Mouse (Mus musculus): Measurements from ENCODE around the gene Araf. TPM values are rescaled to one million over a fixed set of nuclear protein-coding genes. Genes with fewer than 3 reads are reported as not detected.

Araf gene
- total RNA-seq (2014; fragmentation: Nextera tagmentation): 173 and 189 TPM in 2 replicates
- total RNA-seq (2017): 44.8 and 58.4 TPM in 2 replicates
- polyA plus RNA-seq (2012): 17.8 and 56.9 TPM in 2 replicates

- 0 out of 2 replicates have a peak, but pooled peaks cover 3% of the 10 kb centered on the region for H3K4me1 ChIP-seq (ENCODE audit: insufficient read depth, low read depth, low read length)
- no peaks in the 10 kb centered on the region for H3K36me3 ChIP-seq (replicated peaks)
- H3K9me3 ChIP-seq (replicated peaks): no peaks in the 10 kb centered on the region
- ATAC-seq (ENCODE audit: extremely low read depth, insufficient number of reproducible peaks, low FRiP score, poor library complexity, severe bottlenecking): no peak
- no peak for DNase-seq (ENCODE audit: low spot score)
- no peak within 1 kb of the TSS; the same call in 1 of the 2 replicates for H3K4me3 ChIP-seq (ENCODE audit: low read depth, low read length)
- TF ChIP-seq GATA2 (IDR thresholded peaks at IDR 0.05; ENCODE audit: borderline replicate concordance, low read depth, low read length) (no peak), CTCF (IDR thresholded peaks at IDR 0.05; ENCODE audit: low read depth, low read length) (no peak), TAL1 (conservative IDR thresholded peaks at IDR 0.05; ENCODE audit: low read depth, low read length) (no peak), POLR2AphosphoS5 (IDR thresholded peaks at IDR 0.05; ENCODE audit: insufficient replicate concordance, low read depth, low read length) (no peak), GATA1 (IDR thresholded peaks at IDR 0.05; ENCODE audit: borderline replicate concordance, low read length) (no peak)
- no peaks in the 10 kb centered on the region for H3K27me3 ChIP-seq (ENCODE audit: insufficient read depth, low read length)
These were observed at the start of gene Araf for GRCm38 (mm10) chrX:20797681-20798080. Araf (plus strand) TSS chrX:20797814.

- no peak for DNase-seq (ENCODE audit: low spot score)
- H3K9me3 ChIP-seq (replicated peaks): no peaks in the 10 kb centered on the region
- no peak for ATAC-seq (ENCODE audit: extremely low read depth, insufficient number of reproducible peaks, low FRiP score, poor library complexity, severe bottlenecking)
These were observed 48.8 kb upstream of the Araf start for GRCm38 (mm10) chrX:20748829-20749228.

GRCm38 (mm10) chrX:20761201-20761600 is 36.4 kb upstream of the Araf start:
- Histone ChIP-seq H3K4me3 (ENCODE audit: low read depth, low read length) (no peak overlapping the region), H3K27me3 (ENCODE audit: insufficient read depth, low read length) (no peaks in the 10 kb centered on the region), H3K9me3 (replicated peaks) (no peaks in the 10 kb centered on the region), H3K36me3 (replicated peaks) (no peaks in the 10 kb centered on the region), H3K4me1 (ENCODE audit: insufficient read depth, low read depth, low read length) (no peaks in the 10 kb centered on the region)
- no peak for TF ChIP-seq TAL1 (conservative IDR thresholded peaks at IDR 0.05; ENCODE audit: low read depth, low read length)
- TF ChIP-seq GATA2 (IDR thresholded peaks at IDR 0.05; ENCODE audit: borderline replicate concordance, low read depth, low read length): no peak
- TF ChIP-seq POLR2AphosphoS5 (IDR thresholded peaks at IDR 0.05; ENCODE audit: insufficient replicate concordance, low read depth, low read length): no peak
- TF ChIP-seq GATA1 (IDR thresholded peaks at IDR 0.05; ENCODE audit: borderline replicate concordance, low read length): no peak
- TF ChIP-seq CTCF (IDR thresholded peaks at IDR 0.05; ENCODE audit: low read depth, low read length): no peak
- ATAC-seq (ENCODE audit: extremely low read depth, insufficient number of reproducible peaks, low FRiP score, poor library complexity, severe bottlenecking) (no peak), DNase-seq (ENCODE audit: low spot score) (no peak)

More at GRCm38 (mm10) chrX:20748829-20749228, 48.8 kb upstream of the Araf start:
- TF ChIP-seq GATA2 (IDR thresholded peaks at IDR 0.05; ENCODE audit: borderline replicate concordance, low read depth, low read length) (no peak), POLR2AphosphoS5 (IDR thresholded peaks at IDR 0.05; ENCODE audit: insufficient replicate concordance, low read depth, low read length) (no peak), CTCF (IDR thresholded peaks at IDR 0.05; ENCODE audit: low read depth, low read length) (no peak), GATA1 (IDR thresholded peaks at IDR 0.05; ENCODE audit: borderline replicate concordance, low read length) (no peak), TAL1 (conservative IDR thresholded peaks at IDR 0.05; ENCODE audit: low read depth, low read length) (no peak)
- Histone ChIP-seq H3K4me3 (ENCODE audit: low read depth, low read length) (no peak overlapping the region), H3K36me3 (replicated peaks) (no peaks in the 10 kb centered on the region), H3K27me3 (ENCODE audit: insufficient read depth, low read length) (peaks cover 5% of the 10 kb centered on the region; the same call in 1 of the 2 replicates), H3K4me1 (ENCODE audit: insufficient read depth, low read depth, low read length) (no peaks in the 10 kb centered on the region)

GRCm38 (mm10) chrX:20770697-20771381 is 26.8 kb upstream of the Araf start:
- H3K36me3 ChIP-seq (replicated peaks): no peaks in the 10 kb centered on the region
- peaks cover 13% of the 10 kb centered on the region; the same call in 1 of the 2 replicates for H3K4me1 ChIP-seq (ENCODE audit: insufficient read depth, low read depth, low read length)
- peak; percentile 5 for DNase-seq (ENCODE audit: low spot score)
- no peaks in the 10 kb centered on the region for H3K9me3 ChIP-seq (replicated peaks)
- no peak overlapping the region for H3K4me3 ChIP-seq (ENCODE audit: low read depth, low read length)
- no peak; the same call in 1 of the 2 replicates for ATAC-seq (ENCODE audit: extremely low read depth, insufficient number of reproducible peaks, low FRiP score, poor library complexity, severe bottlenecking)
- no peak for TF ChIP-seq GATA1 (IDR thresholded peaks at IDR 0.05; ENCODE audit: borderline replicate concordance, low read length)
- peak; percentile 74 for TF ChIP-seq CTCF (IDR thresholded peaks at IDR 0.05; ENCODE audit: low read depth, low read length)
- H3K27me3 ChIP-seq (ENCODE audit: insufficient read depth, low read length): no peaks in the 10 kb centered on the region

GRCm38 (mm10) chrX:20771666-20772065 is 25.9 kb upstream of the Araf start:
- TF ChIP-seq POLR2AphosphoS5 (IDR thresholded peaks at IDR 0.05; ENCODE audit: insufficient replicate concordance, low read depth, low read length): no peak
- TF ChIP-seq CTCF (IDR thresholded peaks at IDR 0.05; ENCODE audit: low read depth, low read length): no peak
- no peak for TF ChIP-seq TAL1 (conservative IDR thresholded peaks at IDR 0.05; ENCODE audit: low read depth, low read length)
- TF ChIP-seq GATA2 (IDR thresholded peaks at IDR 0.05; ENCODE audit: borderline replicate concordance, low read depth, low read length): no peak
- TF ChIP-seq GATA1 (IDR thresholded peaks at IDR 0.05; ENCODE audit: borderline replicate concordance, low read length): no peak
- Histone ChIP-seq H3K36me3 (replicated peaks) (no peaks in the 10 kb centered on the region), H3K4me1 (ENCODE audit: insufficient read depth, low read depth, low read length) (peaks cover 13% of the 10 kb centered on the region; the same call in 1 of the 2 replicates), H3K4me3 (ENCODE audit: low read depth, low read length) (no peak overlapping the region), H3K27me3 (ENCODE audit: insufficient read depth, low read length) (no peaks in the 10 kb centered on the region), H3K9me3 (replicated peaks) (no peaks in the 10 kb centered on the region)
- DNase-seq (ENCODE audit: low spot score) (no peak), ATAC-seq (ENCODE audit: extremely low read depth, insufficient number of reproducible peaks, low FRiP score, poor library complexity, severe bottlenecking) (no peak)

GRCm38 (mm10) chrX:20775271-20776016 is 22.2 kb upstream of the Araf start:
- Histone ChIP-seq H3K36me3 (replicated peaks) (no peaks in the 10 kb centered on the region), H3K4me3 (ENCODE audit: low read depth, low read length) (no peak overlapping the region), H3K9me3 (replicated peaks) (no peaks in the 10 kb centered on the region), H3K4me1 (ENCODE audit: insufficient read depth, low read depth, low read length) (peaks cover 13% of the 10 kb centered on the region; the same call in 1 of the 2 replicates), H3K27me3 (ENCODE audit: insufficient read depth, low read length) (no peaks in the 10 kb centered on the region)
- DNase-seq (ENCODE audit: low spot score) (no peak), ATAC-seq (ENCODE audit: extremely low read depth, insufficient number of reproducible peaks, low FRiP score, poor library complexity, severe bottlenecking) (no peak)
- no peak for TF ChIP-seq TAL1 (conservative IDR thresholded peaks at IDR 0.05; ENCODE audit: low read depth, low read length)
- TF ChIP-seq GATA2 (IDR thresholded peaks at IDR 0.05; ENCODE audit: borderline replicate concordance, low read depth, low read length): no peak
- TF ChIP-seq POLR2AphosphoS5 (IDR thresholded peaks at IDR 0.05; ENCODE audit: insufficient replicate concordance, low read depth, low read length): no peak
- no peak for TF ChIP-seq CTCF (IDR thresholded peaks at IDR 0.05; ENCODE audit: low read depth, low read length)
- no peak for TF ChIP-seq GATA1 (IDR thresholded peaks at IDR 0.05; ENCODE audit: borderline replicate concordance, low read length)

Data from G1E (cell line).